Mouse (Mus musculus): ENCODE measurements around the gene As3mt. TPM values are rescaled to one million over a fixed set of nuclear protein-coding genes. Genes with fewer than 3 reads are reported as not detected.

As3mt gene
- polyA plus RNA-seq, 1 experiment from 2014 or later: 20.6 TPM

GRCm38 (mm10) chr19:46675641-46676040 lies 31.6 kb upstream of the As3mt start:
- Histone ChIP-seq H3K9me3 (no peaks in the 10 kb centered on the region), H3K27ac (no peak overlapping the region), H3K27me3 (0 out of 2 replicates have a peak, but pooled peaks cover 11% of the 10 kb centered on the region), H3K4me1 (no peaks in the 10 kb centered on the region), H3K4me2 (no peak overlapping the region), H3K36me3 (no peaks in the 10 kb centered on the region), H3K9ac (no peak overlapping the region), H3K4me3 (no peak overlapping the region)
- WGBS: 77% methylated on average over 3 of the region's 3 CpGs
- ATAC-seq (ENCODE audit: insufficient number of reproducible peaks, low FRiP score, low TSS enrichment, low read depth): no peak

GRCm38 (mm10) chr19:46679720-46680383 lies 27.4 kb upstream of the As3mt start:
- Histone ChIP-seq H3K4me3 (no peak overlapping the region), H3K27ac (no peak overlapping the region), H3K4me2 (no peak overlapping the region), H3K4me1 (no peaks in the 10 kb centered on the region), H3K27me3 (no peaks in the 10 kb centered on the region), H3K9me3 (no peaks in the 10 kb centered on the region), H3K9ac (no peak overlapping the region), H3K36me3 (no peaks in the 10 kb centered on the region)
- WGBS: 58% methylated on average over 12 of the region's 12 CpGs
- ATAC-seq (ENCODE audit: insufficient number of reproducible peaks, low FRiP score, low TSS enrichment, low read depth): no peak

GRCm38 (mm10) chr19:46689460-46690372 lies 17.5 kb upstream of the As3mt start, which contains the start of gene Borcs7:
Gene Borcs7 (plus strand): TSS chr19:46689906.
- peak; percentile 84 for ATAC-seq (ENCODE audit: insufficient number of reproducible peaks, low FRiP score, low TSS enrichment, low read depth)
- peak within 1 kb of the TSS; percentile 53 for H3K4me2 ChIP-seq
- H3K27ac ChIP-seq: peak within 1 kb of the TSS; percentile 88
- peak within 1 kb of the TSS; percentile 77 for H3K9ac ChIP-seq
- H3K4me3 ChIP-seq: peak within 1 kb of the TSS; percentile 75
- 3% methylated on average over 44 of the region's 44 CpGs for WGBS
- H3K4me1 ChIP-seq: peaks cover 6% of the 10 kb centered on the region; the same call in 1 of the 2 replicates
- H3K27me3 ChIP-seq: no peaks in the 10 kb centered on the region
- peaks cover 4% of the 10 kb centered on the region for H3K36me3 ChIP-seq
- no peaks in the 10 kb centered on the region for H3K9me3 ChIP-seq

GRCm38 (mm10) chr19:46690387-46690786 lies 16.9 kb upstream of the As3mt start:
- Histone ChIP-seq H3K4me2 (peak overlapping the region; percentile 53), H3K27ac (peak overlapping the region; percentile 88), H3K4me1 (peaks cover 6% of the 10 kb centered on the region; the same call in 1 of the 2 replicates), H3K36me3 (peaks cover 6% of the 10 kb centered on the region), H3K27me3 (no peaks in the 10 kb centered on the region), H3K9me3 (no peaks in the 10 kb centered on the region), H3K9ac (peak overlapping the region; percentile 77; the same call in 1 of the 2 replicates), H3K4me3 (peak overlapping the region; percentile 75)
- 77% methylated on average over 11 of the region's 11 CpGs for WGBS
- no peak for ATAC-seq (ENCODE audit: insufficient number of reproducible peaks, low FRiP score, low TSS enrichment, low read depth)

GRCm38 (mm10) chr19:46691078-46691477 lies 16.2 kb upstream of the As3mt start:
- no peak overlapping the region for H3K9ac ChIP-seq
- 82% methylated on average over 2 of the region's 2 CpGs for WGBS
- H3K4me1 ChIP-seq: peaks cover 6% of the 10 kb centered on the region; the same call in 1 of the 2 replicates
- peaks cover 6% of the 10 kb centered on the region for H3K36me3 ChIP-seq
- no peak for ATAC-seq (ENCODE audit: insufficient number of reproducible peaks, low FRiP score, low TSS enrichment, low read depth)
- H3K9me3 ChIP-seq: no peaks in the 10 kb centered on the region
- no peaks in the 10 kb centered on the region for H3K27me3 ChIP-seq
- no peak overlapping the region for H3K4me3 ChIP-seq
- no peak overlapping the region for H3K4me2 ChIP-seq
- no peak overlapping the region for H3K27ac ChIP-seq

GRCm38 (mm10) chr19:46693146-46693545 lies 14.1 kb upstream of the As3mt start:
- H3K9me3 ChIP-seq: no peaks in the 10 kb centered on the region
- WGBS: 76% methylated on average over 4 of the region's 4 CpGs
- H3K4me2 ChIP-seq: no peak overlapping the region
- H3K27ac ChIP-seq: no peak overlapping the region
- peaks cover 6% of the 10 kb centered on the region for H3K36me3 ChIP-seq
- H3K4me3 ChIP-seq: no peak overlapping the region
- no peaks in the 10 kb centered on the region for H3K27me3 ChIP-seq
- peaks cover 6% of the 10 kb centered on the region; the same call in 1 of the 2 replicates for H3K4me1 ChIP-seq
- no peak for ATAC-seq (ENCODE audit: insufficient number of reproducible peaks, low FRiP score, low TSS enrichment, low read depth)
- no peak overlapping the region for H3K9ac ChIP-seq

GRCm38 (mm10) chr19:46696482-46696881 lies 10.8 kb upstream of the As3mt start:
- no peak for ATAC-seq (ENCODE audit: insufficient number of reproducible peaks, low FRiP score, low TSS enrichment, low read depth)
- H3K4me2 ChIP-seq: no peak overlapping the region
- WGBS: 88% methylated on average over 8 of the region's 8 CpGs
- H3K4me3 ChIP-seq: no peak overlapping the region
- no peaks in the 10 kb centered on the region for H3K9me3 ChIP-seq
- H3K4me1 ChIP-seq: no peaks in the 10 kb centered on the region
- no peak overlapping the region for H3K27ac ChIP-seq
- no peak overlapping the region for H3K9ac ChIP-seq
- H3K27me3 ChIP-seq: no peaks in the 10 kb centered on the region
- H3K36me3 ChIP-seq: peaks cover 15% of the 10 kb centered on the region

GRCm38 (mm10) chr19:46696943-46697342 lies 10.3 kb upstream of the As3mt start:
- H3K9ac ChIP-seq: no peak overlapping the region
- H3K4me3 ChIP-seq: no peak overlapping the region
- peaks cover 16% of the 10 kb centered on the region for H3K36me3 ChIP-seq
- H3K27me3 ChIP-seq: no peaks in the 10 kb centered on the region
- WGBS: 96% methylated on average over 7 of the region's 7 CpGs
- no peaks in the 10 kb centered on the region for H3K9me3 ChIP-seq
- ATAC-seq (ENCODE audit: insufficient number of reproducible peaks, low FRiP score, low TSS enrichment, low read depth): no peak
- H3K4me1 ChIP-seq: no peaks in the 10 kb centered on the region
- H3K4me2 ChIP-seq: no peak overlapping the region
- no peak overlapping the region for H3K27ac ChIP-seq

GRCm38 (mm10) chr19:46697840-46698517 lies 9.3 kb upstream of the As3mt start:
- no peak for ATAC-seq (ENCODE audit: insufficient number of reproducible peaks, low FRiP score, low TSS enrichment, low read depth)
- Histone ChIP-seq H3K4me3 (no peak overlapping the region), H3K27me3 (no peaks in the 10 kb centered on the region), H3K4me1 (no peaks in the 10 kb centered on the region), H3K36me3 (peaks cover 16% of the 10 kb centered on the region), H3K27ac (no peak overlapping the region), H3K9me3 (no peaks in the 10 kb centered on the region), H3K4me2 (no peak overlapping the region), H3K9ac (no peak overlapping the region)
- WGBS: 49% methylated on average over 19 of the region's 19 CpGs

- 67% methylated on average over 10 of the region's 10 CpGs for WGBS
- H3K9ac ChIP-seq: no peak overlapping the region
- peaks cover 16% of the 10 kb centered on the region for H3K36me3 ChIP-seq
- H3K27me3 ChIP-seq: no peaks in the 10 kb centered on the region
- H3K4me3 ChIP-seq: no peak overlapping the region
- H3K9me3 ChIP-seq: no peaks in the 10 kb centered on the region
- H3K4me2 ChIP-seq: no peak overlapping the region
- no peaks in the 10 kb centered on the region for H3K4me1 ChIP-seq
- no peak overlapping the region for H3K27ac ChIP-seq
- no peak for ATAC-seq (ENCODE audit: insufficient number of reproducible peaks, low FRiP score, low TSS enrichment, low read depth)
Observed at GRCm38 (mm10) chr19:46699011-46699481, 8.2 kb upstream of the As3mt start.

GRCm38 (mm10) chr19:46701156-46701555 lies 6.1 kb upstream of the As3mt start:
- H3K9me3 ChIP-seq: no peaks in the 10 kb centered on the region
- H3K36me3 ChIP-seq: peaks cover 9% of the 10 kb centered on the region
- ATAC-seq (ENCODE audit: insufficient number of reproducible peaks, low FRiP score, low TSS enrichment, low read depth): no peak
- H3K27me3 ChIP-seq: no peaks in the 10 kb centered on the region
- 74% methylated on average over 9 of the region's 9 CpGs for WGBS
- H3K9ac ChIP-seq: no peak overlapping the region
- H3K4me3 ChIP-seq: no peak overlapping the region
- H3K4me1 ChIP-seq: no peaks in the 10 kb centered on the region
- no peak overlapping the region for H3K27ac ChIP-seq
- no peak overlapping the region for H3K4me2 ChIP-seq
